Mouse (Mus musculus) fat pad, adult 2 months (tissue): ENCODE data around the gene Dcun1d2.

Experiments
- DNase-seq: peaks from one replicate; pipeline ENCODE4 v3.0.0-alpha.2; 2011; ENCODE audit warnings: low read depth, low spot score; ENCODE audit errors: extremely low read depth

Gene Dcun1d2

GRCm38 (mm10) chr8:13208627-13209355 lies 79.1 kb downstream of the Dcun1d2 start:
- DNase-seq, result no peak

GRCm38 (mm10) chr8:13206290-13206689 lies 81.6 kb downstream of the Dcun1d2 start:
- no peak for DNase-seq
